Mouse (Mus musculus): ENCODE results near the gene Clstn1. TPM values are rescaled to one million over a fixed set of nuclear protein-coding genes. Genes with fewer than 3 reads are reported as not detected.

Gene Clstn1
- polyA plus RNA-seq, 1 experiment from 2014 or later: 164 TPM

DNA sequence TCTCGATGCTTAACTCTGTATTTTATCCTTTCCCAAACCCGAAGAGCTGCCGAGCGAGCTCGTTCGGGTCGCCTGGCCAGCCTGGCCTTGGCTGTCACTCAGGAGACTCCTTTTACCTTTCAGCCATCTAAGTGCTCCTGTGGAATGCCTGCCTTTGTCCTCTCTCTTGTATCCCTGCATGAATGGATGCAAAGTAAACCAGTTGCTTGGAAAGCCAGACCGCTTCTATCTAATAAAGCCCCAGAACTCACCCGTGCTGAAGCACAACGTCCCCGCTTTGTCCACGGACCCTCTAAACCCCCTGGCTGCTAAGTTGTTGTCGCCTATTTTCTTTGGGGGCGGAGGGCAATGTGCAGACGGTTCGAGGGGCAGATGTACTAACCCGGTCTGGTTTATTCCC, 40.5 kb downstream of the Clstn1 start:
- no peak for ATAC-seq (replicated peaks)
- no peak overlapping the region for H3K9ac ChIP-seq
- H3K27me3 ChIP-seq (replicated peaks): no peaks in the 10 kb centered on the region
- no peaks in the 10 kb centered on the region for H3K9me3 ChIP-seq
- no peak overlapping the region for H3K4me3 ChIP-seq
- WGBS: 30% methylated on average over 17 of the region's 17 CpGs
- H3K4me2 ChIP-seq: no peak overlapping the region
- H3K4me1 ChIP-seq: peaks cover 14% of the 10 kb centered on the region
- H3K36me3 ChIP-seq (replicated peaks): 0 out of 2 replicates have a peak, but pooled peaks cover 7% of the 10 kb centered on the region
- no peak overlapping the region; the same call in 1 of the 2 replicates for H3K27ac ChIP-seq

DNA sequence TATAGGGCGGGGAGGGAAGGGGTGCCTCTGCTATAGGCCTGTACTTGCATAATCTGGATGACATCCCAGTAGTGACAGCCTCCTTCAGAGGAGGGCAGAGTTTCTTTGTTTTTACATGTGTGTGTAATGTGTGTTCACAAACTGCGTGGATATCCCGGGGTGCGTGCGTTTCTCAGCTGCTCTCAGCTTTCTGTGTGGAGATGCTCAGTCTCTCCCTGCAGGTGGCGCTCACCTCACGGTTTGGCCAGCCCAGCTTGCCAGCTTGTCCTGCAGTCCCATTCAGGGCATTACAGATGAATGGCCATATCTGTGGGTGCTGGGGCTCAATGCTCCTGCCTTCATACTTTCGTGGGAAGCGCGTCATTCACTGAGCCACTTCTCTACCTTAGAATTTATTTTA, 42.1 kb downstream of the Clstn1 start:
- no peak overlapping the region for H3K4me3 ChIP-seq
- H3K27me3 ChIP-seq (replicated peaks): no peaks in the 10 kb centered on the region
- ATAC-seq (replicated peaks): no peak
- H3K9ac ChIP-seq: no peak overlapping the region
- H3K4me1 ChIP-seq: peaks cover 14% of the 10 kb centered on the region
- 77% methylated on average over 10 of the region's 10 CpGs for WGBS
- peaks cover 17% of the 10 kb centered on the region for H3K36me3 ChIP-seq (replicated peaks)
- H3K4me2 ChIP-seq: no peak overlapping the region
- H3K27ac ChIP-seq: no peak overlapping the region
- H3K9me3 ChIP-seq: no peaks in the 10 kb centered on the region

DNA sequence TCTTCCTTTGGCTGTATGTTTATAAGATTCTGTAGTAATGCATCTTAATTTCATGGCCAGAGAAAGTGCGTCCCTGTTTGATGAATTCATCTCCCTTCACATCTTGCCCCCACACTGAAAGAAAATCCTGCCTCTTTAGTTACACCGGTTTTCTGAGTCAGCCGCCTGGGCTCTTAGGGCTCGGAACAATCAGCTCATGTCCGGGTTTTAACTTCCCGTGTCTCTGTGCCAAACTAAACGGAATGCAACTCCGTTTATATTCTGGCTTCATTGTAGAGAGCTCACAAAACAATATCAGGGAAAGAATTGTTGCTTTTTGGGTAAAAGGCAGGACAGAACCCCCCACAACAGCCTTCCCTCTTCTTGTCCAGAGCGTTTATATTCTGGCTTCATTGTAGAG, 42.5 kb downstream of the Clstn1 start:
- Histone ChIP-seq H3K4me1 (peaks cover 14% of the 10 kb centered on the region), H3K4me3 (no peak overlapping the region), H3K4me2 (no peak overlapping the region), H3K36me3 (replicated peaks) (peaks cover 22% of the 10 kb centered on the region), H3K27ac (no peak overlapping the region), H3K9ac (no peak overlapping the region), H3K27me3 (replicated peaks) (no peaks in the 10 kb centered on the region), H3K9me3 (no peaks in the 10 kb centered on the region)
- WGBS: 59% methylated on average over 9 of the region's 9 CpGs
- no peak for ATAC-seq (replicated peaks)

DNA sequence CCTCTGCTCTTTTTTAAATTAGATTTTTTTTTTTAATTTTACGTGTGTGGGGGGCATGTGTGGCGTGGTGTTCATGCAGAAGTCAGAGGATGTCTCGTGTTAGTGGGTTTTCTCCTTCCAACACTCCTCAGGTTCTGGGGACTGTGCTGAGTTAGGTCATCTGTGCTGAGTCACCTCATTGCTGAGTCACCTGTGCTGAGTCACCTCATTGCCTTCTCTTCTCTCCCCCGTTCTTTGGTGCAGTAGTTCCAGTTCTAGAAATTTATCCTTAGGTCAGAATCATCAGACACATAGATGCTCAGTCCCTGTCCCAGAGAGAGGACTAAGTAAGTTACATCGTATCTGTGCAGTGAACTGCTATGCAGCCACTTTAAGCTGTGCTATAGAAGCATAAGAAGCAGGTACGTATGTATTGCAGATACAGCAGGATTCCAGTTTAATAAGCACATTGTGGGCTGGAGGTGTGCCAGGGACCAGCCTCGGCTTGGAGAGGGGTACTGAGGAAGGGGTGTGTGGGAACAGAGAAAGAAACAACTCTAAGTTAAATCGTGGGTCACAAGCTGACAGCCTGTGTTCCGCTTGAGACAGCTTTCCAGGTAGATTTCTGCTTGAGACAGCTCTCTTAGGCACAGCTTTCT, 46.5 kb downstream of the Clstn1 start:
- Histone ChIP-seq H3K4me3 (no peak overlapping the region), H3K27ac (no peak overlapping the region), H3K36me3 (replicated peaks) (peaks cover 49% of the 10 kb centered on the region), H3K9ac (no peak overlapping the region), H3K9me3 (no peaks in the 10 kb centered on the region), H3K27me3 (replicated peaks) (no peaks in the 10 kb centered on the region), H3K4me1 (no peaks in the 10 kb centered on the region), H3K4me2 (no peak overlapping the region)
- ATAC-seq (replicated peaks): no peak
- 83% methylated on average over 9 of the region's 9 CpGs for WGBS

DNA sequence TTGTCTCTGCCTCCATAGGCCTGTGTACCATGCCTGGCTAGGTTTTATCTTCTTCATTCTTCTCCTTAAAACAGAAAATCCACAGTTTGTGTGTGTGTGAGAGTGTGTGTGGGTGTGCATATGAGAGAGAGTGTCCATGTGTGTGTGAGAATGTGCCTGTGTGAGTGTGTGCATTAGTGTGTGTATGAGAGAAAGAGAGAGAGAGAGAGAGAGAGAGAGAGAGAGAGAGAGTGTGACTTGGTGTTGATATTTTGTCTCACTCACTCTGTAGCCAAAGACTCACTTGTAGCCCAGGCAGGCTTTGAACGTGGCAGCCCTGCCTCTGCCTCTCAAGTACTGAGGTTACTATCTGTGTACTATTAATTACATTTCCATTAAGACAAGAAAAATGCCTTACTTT, 47.9 kb downstream of the Clstn1 start:
- ATAC-seq (replicated peaks): no peak
- WGBS: 81% methylated on average over 1 of the region's 1 CpGs
- Histone ChIP-seq H3K4me2 (no peak overlapping the region), H3K4me3 (no peak overlapping the region), H3K27me3 (replicated peaks) (no peaks in the 10 kb centered on the region), H3K4me1 (no peaks in the 10 kb centered on the region), H3K9ac (no peak overlapping the region), H3K36me3 (replicated peaks) (peaks cover 54% of the 10 kb centered on the region), H3K9me3 (no peaks in the 10 kb centered on the region), H3K27ac (no peak overlapping the region)

DNA sequence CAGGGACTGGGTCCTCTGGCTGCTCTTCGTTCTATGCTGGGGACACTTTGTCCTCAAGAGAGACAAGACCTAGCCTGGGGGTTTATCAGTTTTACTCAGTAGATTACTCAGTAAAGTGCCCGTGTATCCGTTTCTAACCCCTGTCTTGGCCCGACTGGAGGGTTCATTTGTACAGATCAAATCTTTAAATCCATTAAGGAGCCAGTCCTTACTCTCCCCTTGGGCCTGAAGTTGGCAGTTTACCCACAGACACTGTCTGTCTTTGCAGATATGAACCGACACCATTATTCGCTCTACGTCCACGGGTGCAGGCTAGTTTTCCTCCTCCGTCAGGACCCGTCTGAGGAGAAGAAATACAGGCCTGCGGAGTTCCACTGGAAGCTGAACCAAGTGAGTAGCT, 48.7 kb downstream of the Clstn1 start:
- H3K27me3 ChIP-seq (replicated peaks): no peaks in the 10 kb centered on the region
- no peak for ATAC-seq (replicated peaks)
- no peak overlapping the region for H3K27ac ChIP-seq

DNA sequence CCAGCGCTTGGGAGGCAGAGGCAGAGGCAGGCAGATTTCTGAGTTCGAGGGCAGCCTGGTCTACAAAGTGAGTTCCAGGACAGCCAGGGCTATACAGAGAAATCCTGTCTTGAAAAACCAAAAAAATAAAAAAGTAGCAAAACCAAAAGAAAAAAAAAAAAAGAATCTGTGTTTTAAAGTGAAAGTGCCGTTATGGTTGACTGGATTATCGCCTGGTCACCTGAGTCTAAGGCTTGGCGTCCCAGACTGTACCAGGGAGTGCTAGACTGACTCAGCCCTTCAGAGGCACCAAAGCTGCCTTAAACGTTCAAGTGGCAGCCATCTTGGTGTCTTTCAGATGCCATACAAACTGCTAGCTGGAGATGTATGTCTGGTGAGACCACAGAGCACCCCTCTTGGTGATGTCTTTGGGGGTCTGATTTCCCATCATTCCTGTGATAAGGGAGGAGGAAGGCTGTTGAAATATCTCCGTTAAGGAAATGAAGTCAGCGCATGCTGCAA, 49.7 kb downstream of the Clstn1 start:
- no peak for ATAC-seq (replicated peaks)
- Histone ChIP-seq H3K4me3 (no peak overlapping the region), H3K4me2 (no peak overlapping the region), H3K27ac (no peak overlapping the region), H3K9me3 (no peaks in the 10 kb centered on the region), H3K27me3 (replicated peaks) (no peaks in the 10 kb centered on the region), H3K36me3 (replicated peaks) (peaks cover 58% of the 10 kb centered on the region), H3K9ac (no peak overlapping the region), H3K4me1 (no peaks in the 10 kb centered on the region)
- WGBS: 92% methylated on average over 8 of the region's 8 CpGs

More for the DNA sequence above, 48.7 kb downstream of the Clstn1 start:
- H3K4me3 ChIP-seq: no peak overlapping the region
- no peak overlapping the region for H3K9ac ChIP-seq
- H3K4me2 ChIP-seq: no peak overlapping the region
- WGBS: 93% methylated on average over 11 of the region's 11 CpGs
- peaks cover 52% of the 10 kb centered on the region for H3K36me3 ChIP-seq (replicated peaks)
- no peaks in the 10 kb centered on the region for H3K4me1 ChIP-seq
- no peaks in the 10 kb centered on the region for H3K9me3 ChIP-seq

DNA sequence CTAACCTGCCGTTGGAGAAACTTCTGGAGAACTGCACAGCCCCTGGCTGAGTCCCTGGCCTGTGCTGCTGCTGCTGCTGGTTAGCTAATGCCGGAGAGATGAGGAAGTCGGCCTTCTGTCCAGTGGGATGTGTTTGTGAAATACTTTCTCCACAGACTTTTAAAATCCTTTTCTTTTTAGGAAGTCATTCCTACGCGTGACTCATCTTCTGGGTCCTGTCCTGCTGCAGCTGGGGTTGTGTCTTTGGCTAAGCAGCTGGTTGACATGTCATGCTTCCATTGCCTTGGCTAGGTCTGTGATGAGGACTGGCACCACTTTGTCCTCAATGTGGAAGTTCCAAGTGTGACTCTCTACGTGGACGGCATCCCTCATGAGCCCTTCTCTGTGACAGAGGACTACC, 51.7 kb downstream of the Clstn1 start:
- 91% methylated on average over 7 of the region's 7 CpGs for WGBS
- no peaks in the 10 kb centered on the region for H3K9me3 ChIP-seq
- no peak overlapping the region for H3K4me3 ChIP-seq
- no peak for ATAC-seq (replicated peaks)
- no peaks in the 10 kb centered on the region for H3K27me3 ChIP-seq (replicated peaks)
- no peak overlapping the region for H3K4me2 ChIP-seq
- peaks cover 52% of the 10 kb centered on the region for H3K36me3 ChIP-seq (replicated peaks)
- H3K4me1 ChIP-seq: no peaks in the 10 kb centered on the region
- no peak overlapping the region for H3K9ac ChIP-seq
- H3K27ac ChIP-seq: no peak overlapping the region

DNA sequence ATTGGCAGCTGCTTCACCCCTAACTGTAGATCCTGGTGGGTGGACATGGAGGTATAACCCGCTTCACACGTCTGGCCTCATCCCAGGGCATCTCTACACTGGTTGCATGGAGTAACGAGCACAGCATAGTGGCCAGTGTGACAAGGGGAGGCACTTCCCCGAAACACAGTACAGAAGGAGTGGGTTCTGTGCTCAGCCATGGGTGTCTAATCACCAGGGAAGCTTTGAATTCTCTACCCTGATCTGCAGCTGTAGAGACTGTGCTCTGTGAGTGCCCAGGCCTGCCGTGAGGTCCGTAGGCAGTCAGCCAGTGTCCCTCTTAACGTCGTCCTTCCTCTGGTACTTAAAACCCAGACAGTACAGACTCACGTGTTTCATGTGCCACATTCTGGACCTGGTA, 54.6 kb downstream of the Clstn1 start:
- Histone ChIP-seq H3K27ac (no peak overlapping the region), H3K27me3 (replicated peaks) (no peaks in the 10 kb centered on the region), H3K4me2 (no peak overlapping the region), H3K36me3 (replicated peaks) (peaks cover 52% of the 10 kb centered on the region), H3K9ac (no peak overlapping the region), H3K4me3 (no peak overlapping the region), H3K9me3 (no peaks in the 10 kb centered on the region), H3K4me1 (no peaks in the 10 kb centered on the region)
- no peak for ATAC-seq (replicated peaks)
- 58% methylated on average over 9 of the region's 9 CpGs for WGBS

DNA sequence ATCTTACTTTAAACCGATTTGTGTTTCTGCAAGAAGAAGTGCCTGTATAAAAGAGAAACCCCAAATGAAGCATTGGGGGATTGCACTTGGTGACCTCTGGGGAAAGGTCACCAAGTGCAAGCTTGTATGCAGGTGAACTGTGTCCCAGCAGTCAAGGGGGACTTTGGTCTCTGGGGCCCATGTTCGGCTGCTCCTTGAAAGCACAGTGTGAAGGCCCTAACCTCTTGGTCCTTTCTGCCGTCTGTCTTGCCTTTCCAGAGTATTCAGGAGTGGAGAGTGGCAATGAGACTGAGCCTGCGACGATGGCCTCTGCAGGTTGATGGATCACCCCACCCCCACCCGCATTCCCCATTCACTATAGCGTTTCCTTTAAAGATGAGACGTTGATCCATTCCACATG, 55.1 kb downstream of the Clstn1 start:
- 75% methylated on average over 8 of the region's 8 CpGs for WGBS
- no peaks in the 10 kb centered on the region for H3K27me3 ChIP-seq (replicated peaks)
- no peak overlapping the region for H3K27ac ChIP-seq
- H3K4me2 ChIP-seq: no peak overlapping the region
- H3K9me3 ChIP-seq: no peaks in the 10 kb centered on the region
- H3K36me3 ChIP-seq (replicated peaks): peaks cover 51% of the 10 kb centered on the region
- H3K4me3 ChIP-seq: no peak overlapping the region
- ATAC-seq (replicated peaks): no peak
- no peaks in the 10 kb centered on the region for H3K4me1 ChIP-seq
- no peak overlapping the region for H3K9ac ChIP-seq

DNA sequence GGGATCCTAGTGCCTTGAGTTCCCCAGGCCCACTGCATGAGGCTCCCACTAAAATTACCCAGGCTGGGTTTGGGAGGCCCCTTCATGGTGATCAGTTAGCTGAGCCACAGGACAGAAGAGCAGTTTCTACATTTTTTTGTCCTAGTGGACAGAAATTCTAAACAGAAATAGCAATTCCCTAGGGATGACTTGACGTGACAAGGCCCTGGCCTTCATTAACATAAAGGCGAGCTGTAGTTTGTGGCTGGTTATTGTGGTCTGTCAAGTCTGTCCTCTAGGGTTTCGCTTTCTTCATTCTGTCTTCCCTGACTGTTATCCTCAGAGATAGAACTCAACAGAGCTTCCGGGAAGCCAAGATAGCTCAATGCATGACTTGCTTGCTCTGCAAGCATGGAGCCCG, 55.7 kb downstream of the Clstn1 start:
- 78% methylated on average over 5 of the region's 5 CpGs for WGBS
- Histone ChIP-seq H3K27me3 (replicated peaks) (no peaks in the 10 kb centered on the region), H3K4me1 (no peaks in the 10 kb centered on the region), H3K4me3 (no peak overlapping the region), H3K27ac (no peak overlapping the region), H3K36me3 (replicated peaks) (peaks cover 46% of the 10 kb centered on the region), H3K4me2 (no peak overlapping the region), H3K9ac (no peak overlapping the region), H3K9me3 (no peaks in the 10 kb centered on the region)
- ATAC-seq (replicated peaks): no peak

DNA sequence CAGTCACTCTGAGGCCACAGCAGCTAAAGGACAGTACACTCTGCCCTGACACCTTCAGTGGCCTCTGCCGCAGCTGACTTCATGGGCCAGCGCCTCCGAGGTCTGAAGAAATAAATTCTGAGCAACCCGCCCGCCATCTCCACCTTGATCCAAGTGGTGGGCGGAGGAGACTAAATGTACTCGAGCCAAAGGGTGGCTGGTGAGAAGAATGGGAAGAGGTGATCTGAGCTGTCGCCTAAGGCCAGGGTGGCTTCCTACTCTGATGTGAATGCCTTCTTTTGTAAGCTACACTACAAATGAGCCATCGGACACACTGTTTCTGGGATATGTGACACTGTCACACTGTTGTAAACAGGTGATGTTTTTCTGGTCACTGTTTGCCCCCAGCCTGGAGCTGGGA, 59.5 kb downstream of the Clstn1 start:
- WGBS: 93% methylated on average over 9 of the region's 9 CpGs
- no peak overlapping the region for H3K4me3 ChIP-seq
- no peak overlapping the region for H3K4me2 ChIP-seq
- ATAC-seq (replicated peaks): no peak
- no peaks in the 10 kb centered on the region for H3K27me3 ChIP-seq (replicated peaks)
- H3K36me3 ChIP-seq (replicated peaks): peaks cover 48% of the 10 kb centered on the region
- H3K4me1 ChIP-seq: no peaks in the 10 kb centered on the region
- no peaks in the 10 kb centered on the region for H3K9me3 ChIP-seq
- H3K27ac ChIP-seq: no peak overlapping the region
- H3K9ac ChIP-seq: no peak overlapping the region

DNA sequence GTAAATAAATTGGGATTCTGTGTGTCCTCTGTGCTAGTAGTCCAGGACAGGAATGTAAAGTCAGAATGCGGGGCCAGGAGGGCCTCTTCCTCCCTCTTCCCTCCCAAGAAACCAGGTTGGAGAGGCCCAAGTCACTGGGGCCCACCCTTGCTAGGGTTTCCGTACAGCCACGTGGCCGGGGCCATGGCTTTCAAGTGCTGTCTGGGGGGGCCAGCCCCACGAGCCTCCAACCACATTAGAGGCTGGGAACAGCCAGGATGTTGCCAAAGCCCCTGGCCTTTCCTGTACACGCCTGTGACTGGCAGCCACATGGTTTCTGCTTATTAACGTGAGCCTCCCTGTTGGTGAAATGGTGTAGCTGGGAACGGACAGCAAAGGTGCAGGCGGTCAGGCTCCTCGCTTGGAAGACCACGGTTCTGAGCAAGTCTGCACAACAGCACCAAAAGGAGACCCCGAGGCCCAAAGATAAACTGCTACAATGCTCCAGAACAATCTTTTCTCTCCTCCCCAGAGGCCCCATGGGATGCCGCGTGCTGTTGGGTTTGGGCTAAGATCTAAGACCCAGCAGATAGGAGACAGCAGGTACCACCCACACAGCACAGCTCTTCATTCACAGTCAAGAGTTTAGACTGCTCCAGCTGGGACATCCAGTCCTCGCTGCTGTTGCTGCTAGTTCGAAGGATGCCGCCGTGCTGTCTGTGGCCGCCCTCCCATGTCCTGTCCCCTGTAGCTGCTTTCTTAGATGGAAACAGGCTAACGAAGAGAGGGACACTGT, 62.0 kb downstream of the Clstn1 start:
- H3K27ac ChIP-seq: no peak overlapping the region
- no peak overlapping the region for H3K4me3 ChIP-seq
- H3K36me3 ChIP-seq (replicated peaks): peaks cover 50% of the 10 kb centered on the region
- ATAC-seq (replicated peaks): no peak
- no peaks in the 10 kb centered on the region for H3K9me3 ChIP-seq
- no peaks in the 10 kb centered on the region for H3K4me1 ChIP-seq
- H3K9ac ChIP-seq: no peak overlapping the region
- no peak overlapping the region for H3K4me2 ChIP-seq
- WGBS: 90% methylated on average over 20 of the region's 20 CpGs
- no peaks in the 10 kb centered on the region for H3K27me3 ChIP-seq (replicated peaks)
